Mouse (Mus musculus) bone marrow, adult 2 months (tissue): ENCODE measurements around the gene Pitpnm3.

Source experiments
- CTCF ChIP-seq: fragments of 200-500 bp; IDR thresholded peaks from 2 replicates; pipeline ENCODE4 v1.5.1; 2011; ENCODE audit warnings: low read length, control low read depth; ENCODE audit not compliant: control insufficient read depth, insufficient read depth
- POLR2A ChIP-seq: fragments of 200-500 bp; IDR thresholded peaks from 2 replicates; pipeline ENCODE4 v1.6.1; 2011; ENCODE audit warnings: low read depth, mild to moderate bottlenecking, control low read depth, low read length, borderline replicate concordance; ENCODE audit not compliant: control insufficient read depth

GRCm38 (mm10) chr11:72029143-72029542 lies 106.4 kb downstream of the Pitpnm3 start:
- TF ChIP-seq POLR2A (no peak), CTCF (no peak)
